Mouse (Mus musculus): Measurements from ENCODE around the gene Gm21188.
"Not testable (repeated sequence)": the region's sequence is repeated elsewhere in the genome, so short reads cannot be mapped to it uniquely, and the experiment has no call there.

Gene Gm21188

GRCm38 (mm10) chr13:120052085-120052484, at the start of gene Gm21188:
TSS of gene Gm21188 (minus strand) at chr13:120052194.
- not testable (repeated sequence) for DNase-seq (ENCODE audit: low read depth)

- DNase-seq (ENCODE audit: low read depth), result not testable (repeated sequence)
Measured at GRCm38 (mm10) chr13:120099327-120099726, 47.3 kb upstream of the Gm21188 start.

- DNase-seq (ENCODE audit: low read depth), result not testable (repeated sequence)
Measured at GRCm38 (mm10) chr13:120096938-120097256, 44.9 kb upstream of the Gm21188 start.

GRCm38 (mm10) chr13:120096241-120096937, 44.4 kb upstream of the Gm21188 start:
- not testable (repeated sequence) for DNase-seq (ENCODE audit: low read depth)

- DNase-seq (ENCODE audit: low read depth), result not testable (repeated sequence)
Measured at GRCm38 (mm10) chr13:120092950-120093349, 41.0 kb upstream of the Gm21188 start.

- DNase-seq (ENCODE audit: low read depth), result not testable (repeated sequence)
Measured at GRCm38 (mm10) chr13:120079644-120080043, 27.6 kb upstream of the Gm21188 start.

- DNase-seq (ENCODE audit: low read depth), result not testable (repeated sequence)
Measured at GRCm38 (mm10) chr13:120070878-120071277, 18.9 kb upstream of the Gm21188 start.

GRCm38 (mm10) chr13:120070012-120070598, 18.1 kb upstream of the Gm21188 start:
- DNase-seq (ENCODE audit: low read depth), result not testable (repeated sequence)

GRCm38 (mm10) chr13:120063439-120064089, 11.6 kb upstream of the Gm21188 start:
- DNase-seq (ENCODE audit: low read depth), result not testable (repeated sequence)

- not testable (repeated sequence) for DNase-seq (ENCODE audit: low read depth)
Measured at GRCm38 (mm10) chr13:120062903-120063302, 10.9 kb upstream of the Gm21188 start.

GRCm38 (mm10) chr13:120048608-120049007, 3.4 kb downstream of the Gm21188 start:
- not testable (repeated sequence) for DNase-seq (ENCODE audit: low read depth)

GRCm38 (mm10) chr13:120048186-120048585, 3.8 kb downstream of the Gm21188 start:
- DNase-seq (ENCODE audit: low read depth), result not testable (repeated sequence)

- not testable (repeated sequence) for DNase-seq (ENCODE audit: low read depth)
Measured at GRCm38 (mm10) chr13:120046422-120047209, 5.4 kb downstream of the Gm21188 start.

GRCm38 (mm10) chr13:120041145-120041544, 10.8 kb downstream of the Gm21188 start:
- peak; percentile 17 for DNase-seq (ENCODE audit: low read depth)

GRCm38 (mm10) chr13:120037881-120038280, 14.1 kb downstream of the Gm21188 start:
- DNase-seq (ENCODE audit: low read depth), result not testable (repeated sequence)

GRCm38 (mm10) chr13:120036577-120037115, 15.3 kb downstream of the Gm21188 start:
- DNase-seq (ENCODE audit: low read depth), result not testable (repeated sequence)

GRCm38 (mm10) chr13:120035151-120035550, 16.8 kb downstream of the Gm21188 start:
- not testable (repeated sequence) for DNase-seq (ENCODE audit: low read depth)

GRCm38 (mm10) chr13:120034637-120035036, 17.4 kb downstream of the Gm21188 start:
- DNase-seq (ENCODE audit: low read depth), result not testable (repeated sequence)

- DNase-seq (ENCODE audit: low read depth), result not testable (repeated sequence)
Measured at GRCm38 (mm10) chr13:120033516-120034190, 18.3 kb downstream of the Gm21188 start.

GRCm38 (mm10) chr13:120031676-120032075, 20.3 kb downstream of the Gm21188 start:
- not testable (repeated sequence) for DNase-seq (ENCODE audit: low read depth)

- not testable (repeated sequence) for DNase-seq (ENCODE audit: low read depth)
Measured at GRCm38 (mm10) chr13:120027368-120027767, 24.6 kb downstream of the Gm21188 start.
